Mouse (Mus musculus) liver, embryonic 13.5 days (tissue): ENCODE results near the gene Defb23. TPM values are rescaled to one million over a fixed set of nuclear protein-coding genes. Genes with fewer than 3 reads are reported as not detected.
"Not testable (repeated sequence)": the region's sequence is repeated elsewhere in the genome, so short reads cannot be mapped to it uniquely, and the experiment has no call there.

Experiments used
- ATAC-seq: fragments of 200-750 bp; cut with Nextera tagmentation; 2 replicates; pipeline ENCODE4 v1.8.0; 2017; ENCODE audit warnings: low read depth, mild to moderate bottlenecking, moderate number of reproducible peaks, moderate library complexity
- DNase-seq: peaks from one replicate; pipeline ENCODE4 v3.0.0; 2022
- H3K27ac ChIP-seq: fragments of 300-500 bp; sonication (generic); 2 replicates; pipeline ENCODE4 v1.5.1; 2015; ENCODE audit warnings: moderate library complexity, mild to moderate bottlenecking, inconsistent platforms
- H3K27me3 ChIP-seq: fragments of 300-500 bp; sonication (generic); 2 replicates; pipeline ENCODE4 v1.6.1; 2015; ENCODE audit warnings: mild to moderate bottlenecking, inconsistent platforms
- H3K36me3 ChIP-seq: fragments of 300-500 bp; sonication (generic); 2 replicates; pipeline ENCODE4 v1.6.1; 2015; ENCODE audit warnings: mild to moderate bottlenecking, inconsistent platforms
- H3K4me1 ChIP-seq: fragments of 300-500 bp; sonication (generic); replicated peaks from 2 replicates; pipeline ENCODE4 v1.6.1; 2015; ENCODE audit warnings: inconsistent platforms
- H3K4me2 ChIP-seq: fragments of 300-500 bp; sonication (generic); 2 replicates; pipeline ENCODE4 v1.6.1; 2015; ENCODE audit warnings: inconsistent platforms, mild to moderate bottlenecking, moderate library complexity
- H3K4me3 ChIP-seq: fragments of 300-500 bp; sonication (generic); replicated peaks from 2 replicates; pipeline ENCODE4 v1.5.1; 2015; ENCODE audit warnings: mild to moderate bottlenecking, inconsistent platforms
- H3K9ac ChIP-seq: fragments of 300-500 bp; sonication (generic); 2 replicates; pipeline ENCODE4 v1.6.1; 2015; ENCODE audit warnings: mild to moderate bottlenecking, inconsistent platforms
- H3K9me3 ChIP-seq: fragments of 300-500 bp; sonication (generic); replicated peaks from 2 replicates; pipeline ENCODE4 v1.6.1; 2016; ENCODE audit warnings: inconsistent platforms
- WGBS: fragments of 180-500 bp; shearing (Covaris S2); methylation state at CpG from one replicate; pipeline ENCODE4 v1.1.7; 2015; ENCODE audit not compliant: insufficient replicate concordance; 5-methylcytosine and 5-hydroxymethylcytosine counted together
- polyA plus RNA-seq: library from polyadenylated mRNA; unstranded; fragments of >200 nt; fragmentation: Nextera tagmentation; extraction: Ambion mirVana; gene quantifications from 2 replicates; pipeline ENCODE4 v1.2.1, GENCODE M21; 2015

Defb23 gene
- polyA plus RNA-seq, 1 experiment from 2014 or later, result not detected

DNA sequence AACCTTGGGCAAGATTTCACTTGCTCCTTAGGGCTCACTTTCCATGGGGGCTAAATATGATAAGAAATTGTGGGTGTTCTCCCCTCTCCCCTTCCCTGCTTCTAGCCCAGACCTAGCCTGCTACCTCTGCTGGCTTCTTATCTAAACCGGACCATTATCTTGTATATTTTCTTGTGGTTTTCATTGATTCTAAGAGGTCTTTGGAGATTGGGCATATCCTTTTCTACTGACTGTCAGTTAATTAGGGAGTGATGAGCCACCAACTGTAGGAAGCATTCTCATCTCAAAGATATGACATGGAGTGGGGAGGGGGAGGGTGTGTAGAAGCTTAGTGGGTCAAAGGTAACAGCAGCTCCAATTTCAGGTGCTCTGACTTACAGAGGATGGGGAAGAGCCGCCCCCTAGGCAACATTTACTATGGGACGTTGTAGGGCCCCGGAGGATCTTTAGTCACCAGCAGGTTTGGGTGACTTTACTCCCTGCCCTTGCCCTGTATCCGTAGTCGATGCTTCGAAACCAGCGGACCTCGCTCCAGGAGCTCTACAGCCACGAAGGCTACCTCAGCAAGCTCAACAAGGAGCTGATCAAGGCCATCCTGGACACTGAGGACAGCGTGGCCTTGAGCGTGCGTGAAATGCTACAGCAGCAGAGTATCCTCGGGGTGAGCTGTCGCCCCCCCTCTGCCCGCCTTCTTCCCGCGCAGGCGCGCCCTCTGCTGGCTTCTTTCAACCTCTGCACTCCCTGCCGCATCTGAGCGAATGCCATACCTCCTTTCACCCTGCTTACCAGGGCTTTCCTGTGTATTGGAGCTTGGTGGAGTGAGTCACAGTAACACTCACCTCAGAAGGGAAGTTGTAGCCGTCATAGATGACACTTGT, 27.2 kb downstream of the Defb23 start:
- ATAC-seq (peak; percentile 60), DNase-seq (peak; percentile 64)
- Histone ChIP-seq H3K4me1 (peaks cover 19% of the 10 kb centered on the region), H3K27ac (no peak overlapping the region), H3K36me3 (no peaks in the 10 kb centered on the region), H3K27me3 (no peaks in the 10 kb centered on the region), H3K9ac (no peak overlapping the region), H3K9me3 (no peaks in the 10 kb centered on the region), H3K4me3 (peak overlapping the region; percentile 51), H3K4me2 (peak overlapping the region; percentile 72)
- WGBS, result 2% methylated on average over 23 of the region's 23 CpGs

DNA sequence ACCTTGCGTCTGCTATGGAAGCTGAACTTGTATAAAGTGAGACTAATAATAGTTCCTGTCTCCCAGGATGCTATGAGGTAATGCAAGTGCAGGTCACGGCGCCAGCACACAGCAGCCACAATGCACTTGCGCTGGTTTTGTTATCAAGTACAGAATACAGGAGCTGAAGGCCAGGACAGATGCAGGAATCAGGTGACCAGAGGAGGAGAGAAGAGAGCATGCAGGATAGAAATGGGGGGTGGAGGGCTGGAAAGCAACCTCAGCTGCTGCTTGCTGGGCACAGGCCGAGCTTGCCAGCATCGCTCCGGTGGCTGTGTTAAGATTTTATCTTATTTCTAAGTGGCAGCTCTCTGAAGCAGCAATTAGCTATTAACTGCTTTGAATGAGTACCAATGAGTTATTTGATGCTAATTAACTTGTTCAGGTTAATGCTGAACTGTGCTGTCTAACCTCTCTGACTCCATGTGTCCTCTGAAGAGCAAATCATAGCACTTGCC, 28.0 kb downstream of the Defb23 start:
- 59% methylated on average over 7 of the region's 7 CpGs for WGBS

DNA sequence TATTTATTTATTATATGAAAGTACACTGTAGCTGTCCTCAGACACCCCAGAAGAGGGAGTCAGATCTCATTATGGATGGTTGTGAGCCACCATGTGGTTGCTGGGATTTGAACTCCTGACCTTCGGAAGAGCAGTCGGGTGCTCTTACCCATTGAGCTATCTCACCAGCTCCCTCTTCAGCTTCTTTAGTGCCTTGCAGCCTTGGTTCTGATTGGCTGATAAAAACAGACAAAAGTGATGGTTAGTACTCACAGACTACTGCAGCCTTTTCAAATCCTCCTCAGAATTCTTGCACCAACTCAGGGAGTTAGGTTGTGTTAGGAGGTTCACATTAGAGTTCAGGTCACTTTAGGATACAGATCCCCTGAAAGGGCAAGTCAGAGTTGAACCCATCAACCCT, 35.9 kb downstream of the Defb23 start:
- 70% methylated on average over 2 of the region's 2 CpGs for WGBS
- H3K4me3 ChIP-seq, ATAC-seq, H3K9ac ChIP-seq, H3K4me2 ChIP-seq, DNase-seq, H3K9me3 ChIP-seq, H3K27ac ChIP-seq, H3K4me1 ChIP-seq, H3K27me3 ChIP-seq, H3K36me3 ChIP-seq: not testable (repeated sequence)

More for the DNA sequence above, 28.0 kb downstream of the Defb23 start:
- no peak overlapping the region for H3K27ac ChIP-seq
- H3K4me1 ChIP-seq, result peaks cover 19% of the 10 kb centered on the region
- H3K27me3 ChIP-seq, result no peaks in the 10 kb centered on the region
- ATAC-seq (no peak), DNase-seq (no peak)
- no peak overlapping the region for H3K9ac ChIP-seq
- H3K36me3 ChIP-seq, result no peaks in the 10 kb centered on the region
- H3K4me3 ChIP-seq, result no peak overlapping the region
- no peaks in the 10 kb centered on the region for H3K9me3 ChIP-seq
- no peak overlapping the region for H3K4me2 ChIP-seq

DNA sequence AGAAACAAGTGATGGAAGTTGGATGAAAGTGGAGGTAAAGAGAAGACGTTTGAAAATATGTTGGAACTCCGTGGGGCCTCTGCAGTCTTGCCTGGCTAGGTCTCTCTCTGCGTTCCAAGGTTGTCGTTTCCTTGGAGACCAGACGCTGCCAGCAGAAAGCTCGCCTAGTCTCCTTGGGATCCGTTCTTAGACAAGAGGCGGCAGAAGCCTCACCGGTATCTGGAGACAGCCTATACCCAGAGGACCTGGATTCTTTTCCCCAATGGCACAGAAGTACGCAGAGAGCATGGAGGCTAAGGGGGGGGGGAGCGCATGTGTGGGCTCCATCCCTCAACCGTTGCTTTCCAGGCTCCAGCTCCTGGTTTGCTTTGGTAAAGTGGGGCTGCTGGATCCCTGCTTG, 36.9 kb downstream of the Defb23 start:
- no peaks in the 10 kb centered on the region for H3K4me1 ChIP-seq
- no peak overlapping the region for H3K4me3 ChIP-seq
- WGBS, result 30% methylated on average over 12 of the region's 12 CpGs
- H3K27ac ChIP-seq, result no peak overlapping the region
- no peak overlapping the region for H3K4me2 ChIP-seq
- DNase-seq, result no peak
- no peak overlapping the region for H3K9ac ChIP-seq
- no peak for ATAC-seq
- no peaks in the 10 kb centered on the region for H3K36me3 ChIP-seq
- no peaks in the 10 kb centered on the region; the same call in 1 of the 2 replicates for H3K27me3 ChIP-seq
- no peaks in the 10 kb centered on the region for H3K9me3 ChIP-seq

- 0 out of 2 replicates have a peak, but pooled peaks cover 3% of the 10 kb centered on the region for H3K9me3 ChIP-seq
- H3K9ac ChIP-seq, result peak overlapping the region; percentile 97
- peaks cover 37% of the 10 kb centered on the region for H3K4me1 ChIP-seq
- H3K36me3 ChIP-seq, result peaks cover 15% of the 10 kb centered on the region
- ATAC-seq (no peak), DNase-seq (no peak)
- 92% methylated on average over 3 of the region's 3 CpGs for WGBS
- H3K27me3 ChIP-seq, result no peaks in the 10 kb centered on the region
- peak overlapping the region; percentile 96 for H3K4me3 ChIP-seq
- peak overlapping the region; percentile 87 for H3K4me2 ChIP-seq
- H3K27ac ChIP-seq, result peak overlapping the region; percentile 88; the same call in 1 of the 2 replicates
Observed at GRCm38 (mm10) chr2:152415786-152416185, 48.6 kb downstream of the Defb23 start.

DNA sequence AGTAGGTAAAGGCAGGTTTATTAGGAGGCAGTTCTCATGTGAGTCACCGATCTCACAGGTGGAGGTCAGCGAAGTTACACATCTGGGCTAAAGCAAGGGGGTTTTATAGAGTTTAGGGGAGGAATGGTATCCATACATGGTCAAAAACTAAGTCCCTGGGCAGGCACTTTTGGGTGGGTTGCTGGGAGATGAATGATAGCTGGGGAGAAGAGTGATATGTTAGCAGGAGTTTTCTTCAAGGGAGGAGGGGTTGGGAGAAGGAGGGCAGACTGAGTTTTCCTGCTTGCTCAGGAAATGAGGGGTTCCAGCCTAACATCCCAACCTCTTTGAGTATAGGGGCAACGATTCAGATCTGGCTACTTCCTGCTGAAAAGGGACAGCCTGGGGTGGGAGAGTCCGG, 49.1 kb downstream of the Defb23 start, which contains the start of gene 6820408C15Rik:
Gene 6820408C15Rik (plus strand): TSS at position 301 of the 400 bp plus-strand sequence.
- DNase-seq (no peak), ATAC-seq (no peak)

GRCm38 (mm10) chr2:152414591-152415165, 49.7 kb downstream of the Defb23 start, which contains the start of gene Zcchc3:
Gene Zcchc3, minus strand, starts transcription at chr2:152415027.
- Histone ChIP-seq H3K4me1 (peaks cover 48% of the 10 kb centered on the region), H3K4me2 (peak within 1 kb of the TSS; percentile 87), H3K9me3 (0 out of 2 replicates have a peak, but pooled peaks cover 3% of the 10 kb centered on the region), H3K27ac (peak within 1 kb of the TSS; percentile 88), H3K4me3 (peak within 1 kb of the TSS; percentile 96), H3K9ac (peak within 1 kb of the TSS; percentile 97), H3K27me3 (no peaks in the 10 kb centered on the region), H3K36me3 (peaks cover 15% of the 10 kb centered on the region)
- under 1% methylated on average over 65 of the region's 65 CpGs for WGBS
- DNase-seq (peak; percentile 72), ATAC-seq (peak; percentile 73)

More for the DNA sequence above, 49.1 kb downstream of the Defb23 start, which contains the start of gene 6820408C15Rik:
- Histone ChIP-seq H3K9me3 (0 out of 2 replicates have a peak, but pooled peaks cover 3% of the 10 kb centered on the region), H3K4me2 (peak within 1 kb of the TSS; percentile 87), H3K27me3 (no peaks in the 10 kb centered on the region), H3K4me3 (peak within 1 kb of the TSS; percentile 96), H3K27ac (peak within 1 kb of the TSS; percentile 88), H3K4me1 (peaks cover 42% of the 10 kb centered on the region), H3K9ac (peak within 1 kb of the TSS; percentile 97), H3K36me3 (peaks cover 15% of the 10 kb centered on the region)
- 37% methylated on average over 4 of the region's 4 CpGs for WGBS

DNA sequence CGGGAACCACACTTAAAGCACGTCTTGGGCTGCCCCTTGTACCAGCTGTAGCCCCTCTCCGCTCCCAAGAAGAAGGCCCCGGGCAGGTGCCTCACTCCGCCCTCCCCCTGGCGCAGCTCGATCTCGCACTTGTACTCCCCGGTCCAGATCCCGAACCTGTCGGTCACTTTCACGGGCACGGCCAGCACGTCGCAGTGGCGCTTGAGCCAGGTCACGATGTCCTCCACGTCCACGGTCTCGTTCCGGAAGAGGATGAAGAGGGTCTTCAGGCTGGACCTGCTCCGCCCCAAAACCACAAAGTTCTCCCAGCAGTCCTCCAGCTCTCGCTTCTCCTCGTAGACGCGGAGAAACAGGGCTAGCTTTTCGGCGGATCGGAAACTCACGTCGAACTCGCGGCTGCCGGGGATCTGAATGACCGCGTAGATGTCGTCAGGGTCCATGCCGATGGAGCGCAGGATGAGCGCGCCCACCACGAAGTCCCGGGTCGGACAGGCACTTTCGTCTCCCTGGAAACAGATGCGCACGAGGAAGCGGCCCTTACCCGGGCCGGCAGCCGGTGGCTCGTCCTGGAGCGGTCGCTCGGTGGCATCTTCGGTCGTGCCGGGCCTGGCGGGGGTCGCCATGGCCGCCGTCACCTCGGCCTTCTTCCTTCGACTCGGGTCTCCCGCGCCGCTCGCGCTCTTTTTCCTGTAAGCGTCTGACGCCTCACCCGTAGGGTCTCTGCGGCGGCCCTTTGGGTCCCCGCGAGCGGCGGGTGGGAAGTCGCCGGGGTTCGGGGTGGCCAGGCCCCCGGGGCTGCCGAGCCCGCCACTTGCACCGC, 50.4 kb downstream of the Defb23 start:
- H3K36me3 ChIP-seq, result peaks cover 15% of the 10 kb centered on the region
- peaks cover 53% of the 10 kb centered on the region for H3K4me1 ChIP-seq
- H3K4me2 ChIP-seq, result peak overlapping the region; percentile 87
- WGBS, result under 1% methylated on average over 80 of the region's 86 CpGs
- peak overlapping the region; percentile 96 for H3K4me3 ChIP-seq
- peak overlapping the region; percentile 88 for H3K27ac ChIP-seq
- peak; percentile 44 for ATAC-seq
- peak overlapping the region; percentile 97 for H3K9ac ChIP-seq
- peak; percentile 46 for DNase-seq
- H3K9me3 ChIP-seq, result 0 out of 2 replicates have a peak, but pooled peaks cover 3% of the 10 kb centered on the region
- H3K27me3 ChIP-seq, result no peaks in the 10 kb centered on the region

- peak; percentile 47 for ATAC-seq
Observed at GRCm38 (mm10) chr2:152413158-152413764, 51.2 kb downstream of the Defb23 start.

GRCm38 (mm10) chr2:152412526-152413157, 51.8 kb downstream of the Defb23 start:
- ATAC-seq (no peak), DNase-seq (no peak)
- Histone ChIP-seq H3K4me3 (peak overlapping the region; percentile 96), H3K9ac (peak overlapping the region; percentile 97), H3K4me1 (peaks cover 53% of the 10 kb centered on the region), H3K9me3 (0 out of 2 replicates have a peak, but pooled peaks cover 3% of the 10 kb centered on the region), H3K4me2 (peak overlapping the region; percentile 87), H3K27ac (peak overlapping the region; percentile 88), H3K36me3 (peaks cover 15% of the 10 kb centered on the region), H3K27me3 (no peaks in the 10 kb centered on the region)
- 21% methylated on average over 15 of the region's 15 CpGs for WGBS

More at GRCm38 (mm10) chr2:152413158-152413764, 51.2 kb downstream of the Defb23 start:
- peak overlapping the region; percentile 87 for H3K4me2 ChIP-seq
- peaks cover 15% of the 10 kb centered on the region for H3K36me3 ChIP-seq
- H3K4me3 ChIP-seq, result peak overlapping the region; percentile 96
- H3K9ac ChIP-seq, result peak overlapping the region; percentile 97
- WGBS, result 4% methylated on average over 21 of the region's 21 CpGs
- no peaks in the 10 kb centered on the region for H3K27me3 ChIP-seq
- peak overlapping the region; percentile 88 for H3K27ac ChIP-seq
- 0 out of 2 replicates have a peak, but pooled peaks cover 3% of the 10 kb centered on the region for H3K9me3 ChIP-seq
- peaks cover 53% of the 10 kb centered on the region for H3K4me1 ChIP-seq
- DNase-seq, result no peak
